Mouse (Mus musculus): Measurements from ENCODE around the gene Cenpl.

- TF ChIP-seq CTCF (IDR thresholded peaks at IDR 0.05; ENCODE audit: low read depth, low read length) (no peak), GATA1 (IDR thresholded peaks at IDR 0.05; ENCODE audit: borderline replicate concordance, low read length) (no peak), POLR2AphosphoS5 (IDR thresholded peaks at IDR 0.05; ENCODE audit: insufficient replicate concordance, low read depth, low read length) (no peak)
Observed at GRCm38 (mm10) chr1:161037599-161037998, 32.9 kb upstream of the Cenpl start.
